ENCODE assay signal across 8 mouse cellular contexts in the genomic region with DNA sequence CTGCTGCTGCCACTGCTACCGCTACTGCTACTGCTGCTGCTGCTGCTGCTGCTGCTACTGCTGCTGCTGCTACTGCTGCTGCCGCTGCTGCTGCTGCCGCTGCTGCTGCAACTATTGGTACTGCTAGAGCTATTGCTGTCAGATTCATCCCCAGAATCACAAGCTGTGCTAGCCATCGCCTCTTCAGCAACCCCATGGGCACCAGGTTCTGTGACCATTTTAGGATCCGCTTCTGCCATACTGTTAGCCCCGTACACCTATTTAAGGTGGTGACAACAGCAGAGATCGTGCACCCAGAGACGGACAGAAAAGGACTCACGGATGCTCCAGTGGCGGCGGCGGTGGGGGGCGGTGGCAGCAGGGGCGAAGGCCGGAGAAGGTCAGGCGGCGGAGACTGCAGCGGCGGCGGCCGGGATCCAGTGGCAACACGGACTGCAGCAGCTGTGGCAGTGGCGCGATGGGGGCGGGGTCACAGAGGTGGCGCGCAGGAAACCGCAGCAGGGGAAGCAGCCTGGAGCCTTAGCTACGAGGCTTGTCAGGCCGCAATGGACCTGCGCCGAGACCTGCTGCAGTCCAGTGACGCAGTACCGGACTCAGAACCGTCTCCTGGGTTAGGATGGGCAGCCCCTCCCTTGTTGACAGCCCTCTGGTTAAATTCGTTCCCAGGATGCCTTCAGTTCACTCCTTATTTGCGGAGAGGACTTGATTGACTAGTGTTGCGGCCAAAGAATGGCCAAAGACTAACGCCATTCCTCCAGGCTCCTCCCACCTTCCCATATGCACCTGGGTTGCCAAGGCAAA. TPM values are rescaled to one million over a fixed set of nuclear protein-coding genes. Genes with fewer than 3 reads are reported as not detected.
DNase-seq lines count a peak whose midpoint lies in the region; ATAC-seq and TF ChIP-seq lines count a peak whose summit lies in the region.

A gene (minus strand): TSS at position 621 of the 801 bp plus-strand sequence.

- H3K9me3 ChIP-seq in hindbrain, embryonic 16.5 days (ENCODE audit: control insufficient read depth, low read length), result no peaks in the 10 kb centered on the region

- H3K9ac ChIP-seq in hindbrain, embryonic 16.5 days (ENCODE audit: low read depth, low read length), result peak within 1 kb of the TSS; percentile 57

- intact Hi-C loops in gastrocnemius, adult 2 months (cut with DNase I), result no loop called here

- DNase-seq in adrenal gland, adult 18-20 months (ENCODE audit: low spot score in 2 of 2), result peak; percentile 36 to 41
- peak; percentile 81 for DNase-seq in embryo, embryonic 10 days (ENCODE audit: low spot score)
- DNase-seq in gastrocnemius, adult 2 months, result peak; percentile 65
- peak; percentile 61 to 68 for DNase-seq in layer of hippocampus, postnatal 36 days
- DNase-seq in lung, postnatal 14 days, result peak; percentile 18
- DNase-seq in retina, embryonic 14.5 days (ENCODE audit: low spot score), result peak; percentile 76
- peak; percentile 36 for DNase-seq in urinary bladder, adult 2 months (ENCODE audit: low spot score)

- no peaks in the 10 kb centered on the region for H3K4me1 ChIP-seq in hindbrain, embryonic 16.5 days (ENCODE audit: control insufficient read depth, insufficient read depth, low read depth, low read length)

- no peaks in the 10 kb centered on the region for H3K27me3 ChIP-seq in hindbrain, embryonic 16.5 days (replicated peaks; ENCODE audit: control insufficient read depth, insufficient read depth, low read length)

- WGBS in hindbrain, embryonic 16.5 days, result 10% methylated on average over 36 of the region's 39 CpGs

- H3K4me3 ChIP-seq in gastrocnemius, adult 2 months, result peak within 1 kb of the TSS; percentile 75
- peak within 1 kb of the TSS; percentile 45 for H3K4me3 ChIP-seq in hindbrain, embryonic 16.5 days (ENCODE audit: low read length)

- no peaks in the 10 kb centered on the region for H3K36me3 ChIP-seq in hindbrain, embryonic 16.5 days (ENCODE audit: control insufficient read depth, insufficient read depth, low read length)

- peak within 1 kb of the TSS; percentile 59 for H3K27ac ChIP-seq in gastrocnemius, adult 2 months
- H3K27ac ChIP-seq in hindbrain, embryonic 16.5 days (ENCODE audit: low read depth, low read length), result peak within 1 kb of the TSS; percentile 89

- TF ChIP-seq CTCF in gastrocnemius, adult 2 months (IDR thresholded peaks at IDR 0.05), result no peak

- ATAC-seq in hindbrain, embryonic 16.5 days, result peak; percentile 99

- peak within 1 kb of the TSS; percentile 47 for H3K4me2 ChIP-seq in hindbrain, embryonic 16.5 days (ENCODE audit: low read length)

RNA-seq across cellular contexts. Expression of the gene that starts here (rescaled TPM):
- total RNA-seq in adrenal gland, adult 18-20 months (2021), result 1 to 10 TPM; 3.1 to 3.5 TPM
- total RNA-seq in gastrocnemius, adult 2 months (2021), result 1 to 10 TPM in 1 of 2 experiments, under 1 TPM in 1; 0.33 to 1.1 TPM
- 78.1 and 82.9 TPM in 2 replicates for polyA plus RNA-seq in hindbrain, embryonic 16.5 days (2015; fragmentation: Nextera tagmentation; extraction: Ambion mirVana)
- 10 to 100 TPM; 39.6 to 45.8 TPM for total RNA-seq in layer of hippocampus, postnatal 36 days (2021)
- polyA plus RNA-seq in urinary bladder, adult 2 months (2012; rRNA removed), result 2.0 and 2.3 TPM in 2 replicates

Comparison
In these comparisons a context has a peak if more than half of its experiments do, and no peak if none do; other contexts are left out.
1. Peak in every context shown above with its lines: DNase-seq, ATAC-seq, H3K4me3 ChIP-seq and H3K27ac ChIP-seq.
2. RNA of the gene that starts here (total RNA-seq): 39.6 to 45.8 TPM in layer of hippocampus, postnatal 36 days; 3.1 to 3.5 TPM in adrenal gland, adult 18-20 months and 0.33 to 1.1 TPM in gastrocnemius, adult 2 months; every median in the first group is over 4 times any median in the second.
3. RNA of the gene that starts here (polyA plus RNA-seq): 78.1 to 82.9 TPM in hindbrain, embryonic 16.5 days; 2.0 to 2.3 TPM in urinary bladder, adult 2 months; every median in the first group is over 10 times any median in the second.
4. DNase-seq: peak in every context shown above with its lines; median percentile 81 in embryo, embryonic 10 days; 76 in retina, embryonic 14.5 days; 65 in gastrocnemius, adult 2 months; 64 in layer of hippocampus, postnatal 36 days; 38 in adrenal gland, adult 18-20 months; 36 in urinary bladder, adult 2 months; 18 in lung, postnatal 14 days.